Mouse (Mus musculus) lung, postnatal 25 days (tissue): Measurements from ENCODE around the gene Acoxl.

Experiments
- DNase-seq: peaks from one replicate; pipeline ENCODE4 v3.0.0; 2022; ENCODE audit warnings: low spot score

The Acoxl gene

GRCm38 (mm10) chr2:127894890-127895289, 56.2 kb downstream of the Acoxl start:
- no peak for DNase-seq

DNA sequence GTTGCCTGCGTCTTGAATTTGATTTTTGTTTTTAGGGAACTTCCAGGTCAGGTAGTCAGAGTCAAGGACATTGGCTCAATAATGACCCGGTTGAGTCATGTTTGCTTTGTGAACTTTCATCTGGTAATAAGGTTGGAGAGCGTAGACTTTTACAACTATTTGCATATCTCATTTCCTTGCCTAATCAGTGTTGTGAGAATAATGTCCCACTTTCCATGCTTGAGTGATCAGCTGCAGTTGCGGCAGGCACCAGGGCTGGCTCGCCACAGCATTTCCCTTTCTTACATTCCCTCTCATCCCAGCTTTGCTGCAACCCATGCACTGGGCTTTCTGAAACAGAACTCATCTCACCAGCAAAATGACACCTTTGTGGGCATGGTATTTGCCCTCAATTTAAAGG, 59.0 kb downstream of the Acoxl start:
- DNase-seq = no peak

- no peak for DNase-seq
Measured at GRCm38 (mm10) chr2:127904918-127905317, 66.2 kb downstream of the Acoxl start.

DNA sequence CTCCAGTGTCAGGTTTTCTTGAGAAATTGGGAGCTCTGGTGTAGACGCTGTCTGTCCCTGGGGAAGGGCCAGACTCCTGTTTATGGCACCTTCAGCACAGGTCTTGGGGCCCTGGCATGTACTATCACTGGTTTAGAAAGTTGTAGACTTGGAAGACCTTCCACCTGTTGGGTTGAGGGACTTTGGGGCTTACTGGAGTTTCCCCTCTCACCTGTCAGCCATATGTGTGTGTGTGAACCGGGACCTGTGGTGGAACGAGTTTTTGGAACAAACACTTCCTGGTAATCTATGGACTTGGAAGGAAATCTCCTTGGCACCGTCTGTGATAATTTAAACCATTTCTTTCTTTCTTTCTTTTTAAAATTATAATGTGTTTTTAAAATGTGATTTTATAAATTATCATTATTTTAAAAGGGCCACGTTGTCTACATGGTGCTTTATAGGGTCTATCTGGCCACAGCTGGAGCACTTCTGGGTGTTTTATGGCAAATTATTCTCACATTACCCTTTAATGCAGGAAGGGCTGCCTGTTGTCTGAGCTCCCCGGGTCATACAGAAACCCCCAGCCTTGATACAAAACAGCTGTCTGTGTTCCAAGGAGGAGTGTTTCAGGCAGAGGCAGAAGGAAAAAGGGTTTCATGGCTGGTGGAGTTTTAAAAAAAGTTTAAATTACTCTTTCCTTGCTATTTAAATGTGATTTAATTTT, 68.5 kb downstream of the Acoxl start:
- DNase-seq = no peak

GRCm38 (mm10) chr2:127907679-127908042, 69.0 kb downstream of the Acoxl start:
- no peak for DNase-seq

DNA sequence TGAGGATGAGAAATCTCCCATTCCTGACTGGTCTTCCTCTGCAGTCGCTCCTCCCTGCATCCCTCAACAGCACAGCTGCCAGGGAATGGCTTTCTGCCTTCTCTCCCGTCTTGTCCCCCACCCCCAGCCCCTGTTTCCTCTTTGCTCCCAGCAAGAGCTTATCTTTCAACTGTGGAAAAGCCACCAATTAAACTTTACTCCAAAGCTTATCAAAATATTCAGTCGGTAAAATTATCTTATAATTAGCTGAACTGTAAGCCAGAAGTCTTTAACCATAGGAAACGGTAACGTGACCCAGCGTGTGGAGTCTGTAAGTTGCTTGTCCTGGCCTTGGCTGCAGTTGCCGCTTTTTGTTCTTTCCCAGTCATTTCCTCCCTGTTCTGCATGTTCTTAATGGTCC, 70.2 kb downstream of the Acoxl start:
- DNase-seq = no peak

DNA sequence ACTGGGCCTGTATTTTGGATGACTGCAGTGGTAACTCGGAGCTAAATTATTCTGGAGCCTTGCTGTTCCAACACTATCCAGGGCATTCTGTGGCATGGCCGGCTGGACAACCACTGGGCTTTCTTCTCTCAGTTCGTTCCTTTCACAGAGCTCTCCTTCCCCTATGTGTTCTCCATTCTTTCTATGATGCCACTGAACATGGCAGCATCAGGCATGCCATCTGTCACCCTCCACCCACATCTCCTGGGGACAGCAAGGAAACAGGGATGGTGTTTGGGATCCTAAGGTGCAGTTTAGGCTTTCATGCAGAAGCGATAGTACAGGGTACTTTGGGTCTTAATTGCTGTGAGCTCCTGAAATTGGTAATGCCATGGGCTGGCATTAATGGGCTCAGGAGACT, 71.1 kb downstream of the Acoxl start:
- no peak for DNase-seq

DNA sequence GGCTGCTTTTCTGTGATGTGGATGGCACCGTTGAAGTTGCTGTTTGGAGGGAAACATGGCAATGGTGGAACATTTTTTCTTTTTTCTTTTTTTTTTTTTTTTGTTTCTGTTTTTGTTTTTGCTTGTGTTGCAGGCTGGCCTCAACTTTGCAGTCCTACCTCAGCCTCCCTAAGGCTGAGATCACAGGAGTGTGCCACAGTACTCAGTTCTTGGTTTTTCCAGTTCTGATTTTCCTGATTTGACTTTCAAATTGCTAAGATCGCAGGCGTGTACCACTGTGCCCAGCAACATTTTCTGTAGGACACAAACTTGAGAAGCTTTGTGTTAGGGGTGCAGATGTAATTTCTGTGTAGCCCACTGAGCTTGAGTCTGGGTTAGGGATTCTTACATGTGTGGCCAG, 72.9 kb downstream of the Acoxl start:
- no peak for DNase-seq

GRCm38 (mm10) chr2:127914047-127914446, 75.4 kb downstream of the Acoxl start:
- no peak for DNase-seq

DNA sequence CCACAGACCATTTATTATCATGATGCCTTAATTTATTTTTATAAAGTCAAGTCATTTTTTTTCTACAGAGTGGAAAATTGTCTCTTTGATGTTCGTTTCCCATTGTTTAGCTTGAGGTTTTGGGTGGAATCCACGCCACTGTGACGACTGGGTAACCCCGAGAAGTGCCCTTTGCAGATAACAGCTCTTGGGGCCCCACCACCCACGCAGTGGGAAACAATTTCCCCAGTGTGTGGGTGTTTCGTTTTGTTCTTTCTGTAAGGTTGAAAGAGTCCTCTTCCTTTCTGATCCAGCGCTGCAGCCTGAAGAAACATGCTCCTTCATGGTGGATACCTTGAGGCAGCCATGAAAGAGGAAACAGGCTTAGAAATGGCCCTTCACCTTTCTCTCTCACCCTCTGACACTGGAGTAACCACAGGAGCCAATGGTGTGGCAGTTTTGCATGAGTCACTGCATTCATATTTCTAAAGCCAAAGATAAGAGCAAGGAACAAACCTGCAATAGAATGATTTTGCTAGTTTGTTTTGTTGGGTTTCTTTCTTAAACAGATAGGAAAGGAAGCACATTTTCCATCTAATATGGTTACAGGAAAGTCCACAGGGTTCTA, 78.2 kb downstream of the Acoxl start:
- DNase-seq = no peak

DNA sequence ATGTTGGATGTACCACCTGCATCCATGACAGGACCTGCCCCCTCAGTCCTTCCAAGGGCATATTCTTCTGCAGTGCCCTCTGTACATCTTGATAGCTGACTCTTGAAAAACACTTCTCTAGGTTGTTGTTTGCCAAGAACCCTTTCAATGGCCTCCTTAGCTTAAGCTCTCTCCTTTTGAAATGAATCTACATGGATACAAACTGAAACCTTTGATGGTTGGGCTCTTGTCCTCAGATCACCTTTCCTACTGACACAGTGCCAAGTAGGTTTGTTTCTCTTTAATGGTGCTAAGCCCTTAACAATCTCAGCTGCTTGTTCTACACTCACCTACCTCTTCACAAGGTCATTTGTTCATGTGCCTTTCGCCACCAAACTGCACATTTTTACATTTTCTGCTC, 81.1 kb downstream of the Acoxl start:
- peak; percentile 79 for DNase-seq

GRCm38 (mm10) chr2:127922036-127922901, 83.6 kb downstream of the Acoxl start:
- DNase-seq = no peak

DNA sequence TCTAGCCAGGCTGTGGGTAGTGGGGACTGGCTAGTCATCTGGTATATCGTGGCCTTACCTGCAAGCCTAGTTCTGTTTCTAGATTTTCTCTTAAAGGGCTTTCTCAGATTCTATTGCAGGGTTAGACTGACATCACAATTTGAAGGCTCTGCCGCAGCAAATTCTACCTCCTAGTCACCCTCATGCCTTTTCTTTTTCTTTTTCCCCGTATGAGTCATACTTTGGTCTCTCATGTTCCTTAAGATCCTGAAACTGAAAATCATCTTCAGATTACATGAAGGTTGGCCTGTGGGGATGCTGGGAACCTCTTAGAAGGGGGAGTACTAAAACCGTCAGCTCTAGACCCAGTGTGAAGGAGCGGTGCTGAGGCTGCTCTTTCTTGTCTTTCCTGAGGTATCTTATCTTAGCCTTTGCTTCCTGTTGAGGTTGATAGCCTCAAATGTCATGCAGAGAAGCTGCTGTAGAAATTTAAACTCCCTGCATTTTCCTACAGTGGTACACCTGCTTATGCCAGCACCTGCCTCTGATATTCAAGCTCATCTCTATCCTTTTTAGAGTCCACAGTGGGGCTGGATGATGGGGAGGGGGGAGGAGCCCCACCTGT, 84.5 kb downstream of the Acoxl start:
- DNase-seq = no peak

DNA sequence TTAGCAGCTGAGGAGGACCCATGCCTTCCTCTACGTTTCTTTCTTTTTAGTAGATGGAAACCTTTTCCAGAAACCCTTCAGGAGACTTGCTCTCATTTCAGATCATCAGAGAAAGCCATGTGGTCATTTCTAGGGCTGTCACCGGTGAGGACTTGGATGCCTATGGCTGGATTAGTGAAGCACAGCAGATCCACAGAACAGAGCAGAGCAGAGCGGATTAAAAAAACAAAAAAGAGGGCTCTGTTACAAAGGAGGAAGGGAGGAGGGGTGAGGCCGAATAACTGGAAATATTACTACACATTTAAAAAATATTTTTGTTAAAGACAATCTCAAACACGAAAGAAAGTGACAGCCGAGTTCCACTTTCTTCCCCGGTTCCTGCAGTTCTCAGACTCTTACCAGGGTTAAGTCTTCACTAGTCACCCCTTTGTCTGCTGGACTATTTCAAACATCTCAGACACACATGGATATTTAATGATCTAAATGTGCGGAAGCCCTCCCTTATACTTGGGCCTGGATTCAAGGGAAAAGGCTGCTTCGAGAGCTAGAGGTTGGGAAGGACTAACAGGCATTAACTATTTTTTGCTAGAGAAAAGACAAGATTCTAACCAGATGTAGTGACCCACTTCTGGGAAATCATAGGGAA, 88.1 kb downstream of the Acoxl start:
- DNase-seq = no peak

- DNase-seq = peak; percentile 4
Measured at GRCm38 (mm10) chr2:127927452-127928273, 89.0 kb downstream of the Acoxl start.

GRCm38 (mm10) chr2:127928279-127928678, 89.6 kb downstream of the Acoxl start:
- no peak for DNase-seq

DNA sequence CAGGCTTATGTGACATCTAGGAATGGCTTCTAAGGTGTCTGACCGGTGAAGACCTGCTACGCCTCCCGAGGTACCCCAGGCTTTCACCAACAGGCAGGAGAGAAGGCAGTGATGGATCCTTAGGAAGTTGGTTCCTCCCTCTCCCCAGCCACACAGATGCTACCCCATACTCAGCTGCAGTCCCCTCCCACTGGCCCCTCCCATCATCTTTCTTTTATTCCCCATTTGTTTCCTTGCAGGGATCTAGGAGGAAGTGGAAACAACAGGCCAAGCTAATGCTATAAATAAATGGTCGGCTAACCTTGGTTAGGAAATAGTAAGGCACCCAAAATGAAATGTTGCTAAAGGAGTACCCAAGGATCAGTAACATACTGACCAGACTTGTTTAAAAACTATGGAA, 90.2 kb downstream of the Acoxl start:
- no peak for DNase-seq

- DNase-seq = no peak
Measured at GRCm38 (mm10) chr2:127929939-127930715, 91.5 kb downstream of the Acoxl start.

DNA sequence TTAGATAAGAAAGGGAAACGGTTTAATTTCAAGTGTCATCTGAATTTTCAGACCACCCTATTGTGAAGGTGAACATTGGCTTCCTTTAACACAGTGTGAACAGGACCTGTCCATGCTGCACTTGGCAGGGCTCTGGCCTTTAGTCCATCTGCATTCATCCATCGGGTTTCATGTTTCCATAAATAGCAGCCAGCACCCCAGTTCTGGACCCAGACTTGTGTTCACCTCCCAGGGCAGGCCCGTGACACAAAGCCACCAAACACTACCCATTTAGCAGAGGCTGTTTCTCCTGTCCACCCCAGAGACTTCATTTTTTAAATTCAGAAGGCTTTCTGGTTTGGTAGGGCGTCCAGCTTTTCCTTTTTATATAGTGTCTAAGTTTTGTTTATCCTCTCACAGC, 92.9 kb downstream of the Acoxl start:
- no peak for DNase-seq

DNA sequence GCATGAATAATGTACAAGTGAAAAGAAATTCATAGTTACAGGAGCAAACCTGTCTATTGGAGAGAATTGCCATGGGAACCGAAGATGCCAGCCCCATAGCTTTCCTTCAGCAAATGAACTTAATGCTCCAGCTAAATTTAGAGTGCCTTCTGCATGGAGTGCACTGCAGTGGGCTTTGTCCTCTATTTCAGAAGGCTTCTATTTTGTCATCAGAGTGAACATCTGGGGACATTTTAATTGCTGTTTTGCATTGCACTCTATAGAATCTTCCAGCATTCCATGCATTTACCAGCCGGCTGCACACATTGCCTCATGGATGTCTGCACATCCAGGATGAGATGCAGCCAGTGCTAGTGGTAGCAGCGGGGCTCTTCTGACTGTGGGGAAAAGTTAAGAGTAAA, 94.9 kb downstream of the Acoxl start:
- DNase-seq = no peak

DNA sequence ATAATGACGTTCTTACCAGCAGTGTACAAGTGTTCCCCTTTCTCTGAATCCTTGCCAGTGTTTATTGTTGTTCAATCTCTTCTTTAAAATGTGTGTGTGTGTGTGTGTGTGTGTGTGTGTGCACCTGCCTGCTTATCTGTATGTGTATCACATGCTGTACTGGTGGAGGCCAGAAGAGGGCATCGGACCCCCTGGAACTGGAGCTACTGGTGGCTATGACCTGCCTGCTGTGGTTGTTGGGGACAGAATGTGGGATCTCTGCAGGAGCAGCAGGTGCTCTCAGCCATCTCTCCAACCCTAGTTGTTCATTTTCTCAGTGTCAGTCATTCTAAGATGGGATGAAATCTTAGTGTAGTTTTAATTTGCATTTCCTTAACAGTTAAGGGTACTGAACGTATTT, 98.4 kb downstream of the Acoxl start:
- no peak for DNase-seq
